Mouse (Mus musculus) thymus, postnatal 14 days (tissue): ENCODE data around the gene Jazf1.

Source experiments
- DNase-seq: peaks from one replicate; pipeline ENCODE4 v3.0.0; 2021

Jazf1 gene

DNA sequence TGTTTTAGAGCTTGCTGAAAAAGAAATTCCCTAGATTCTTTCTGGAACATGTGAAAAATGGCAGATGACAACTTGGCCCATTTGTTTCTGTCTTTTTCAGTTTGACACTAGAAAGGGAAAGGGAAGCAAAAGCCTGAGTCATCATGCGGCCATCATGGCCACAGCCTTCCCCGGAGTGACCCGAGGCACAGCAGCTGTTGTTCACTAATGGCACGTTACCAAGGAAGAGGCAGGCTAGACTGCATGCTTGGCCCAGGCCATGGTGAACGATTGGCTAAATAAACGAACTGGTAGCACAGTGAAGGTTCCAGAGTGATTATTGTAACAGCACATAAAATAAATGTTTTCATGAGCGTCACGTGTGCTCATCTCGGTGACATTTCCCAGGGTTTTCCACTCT, 114.0 kb downstream of the Jazf1 start:
- no peak for DNase-seq

DNA sequence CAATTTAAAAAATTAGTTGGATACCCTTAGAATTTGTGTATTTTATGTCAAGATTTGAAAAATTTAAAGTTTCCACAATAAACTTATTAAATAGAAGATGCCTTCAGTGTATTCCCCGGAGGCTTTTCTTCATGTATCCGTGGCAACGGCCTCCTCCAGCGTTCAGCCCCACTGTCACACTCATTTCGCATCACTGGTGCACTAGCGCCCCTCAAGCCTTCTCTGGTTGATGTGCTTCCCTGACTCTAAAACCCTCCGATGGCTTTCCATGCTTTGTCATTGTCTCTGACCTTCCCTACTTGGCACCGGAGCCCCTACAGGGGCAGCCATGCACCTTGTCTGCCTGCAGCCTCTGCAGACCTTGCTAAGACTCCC, 115.9 kb downstream of the Jazf1 start:
- no peak for DNase-seq

DNA sequence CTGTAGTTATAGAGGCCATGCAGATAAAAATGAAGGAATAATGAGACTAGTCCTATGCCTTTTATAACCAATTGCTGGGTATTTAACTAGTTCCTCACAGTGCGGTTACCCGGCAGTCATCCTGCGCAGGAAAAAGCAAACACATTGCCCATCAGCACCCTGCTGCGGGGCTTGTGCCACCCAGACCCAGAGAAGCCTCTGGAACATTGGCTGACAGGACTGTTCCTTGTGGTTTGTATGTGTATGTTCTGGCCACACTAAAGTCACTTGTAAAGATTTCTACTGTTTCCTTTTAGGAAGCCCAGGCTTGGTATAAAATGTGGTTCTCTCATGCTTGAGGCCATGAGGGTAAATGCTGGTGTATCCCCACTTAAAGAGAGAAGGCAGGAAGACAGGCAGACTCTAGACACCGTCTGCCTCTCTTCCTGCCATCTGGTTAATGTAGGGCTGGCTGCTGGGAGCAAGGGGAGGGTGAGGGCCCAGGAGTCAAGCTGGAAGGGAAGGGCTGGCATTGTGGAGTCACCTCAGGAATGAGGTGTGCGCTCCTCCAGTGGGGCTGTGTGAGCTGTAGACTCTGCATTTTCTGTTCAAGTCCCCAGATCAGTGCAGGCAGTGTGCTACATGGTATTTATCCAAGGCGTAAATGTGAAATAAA, 116.4 kb downstream of the Jazf1 start:
- no peak for DNase-seq

DNA sequence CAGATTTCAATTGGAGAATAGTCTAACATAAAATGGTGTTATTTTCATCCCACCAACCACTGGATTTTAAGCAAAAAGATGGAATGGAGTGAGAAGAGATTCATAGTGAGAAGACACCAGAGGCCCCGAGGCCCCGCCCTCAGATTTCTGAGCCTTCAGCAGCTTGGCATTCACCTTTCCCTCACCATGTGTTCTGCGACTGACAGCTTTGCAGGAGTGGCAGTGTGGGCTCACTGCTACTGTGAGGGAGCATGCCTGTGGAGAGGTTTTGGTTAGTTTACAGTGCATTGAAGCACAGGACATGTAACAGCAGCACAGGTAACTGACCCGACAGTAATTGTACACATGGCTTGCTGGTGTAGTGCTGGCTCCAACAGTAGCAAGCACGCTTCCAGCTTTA, 118.1 kb downstream of the Jazf1 start:
- DNase-seq = no peak

DNA sequence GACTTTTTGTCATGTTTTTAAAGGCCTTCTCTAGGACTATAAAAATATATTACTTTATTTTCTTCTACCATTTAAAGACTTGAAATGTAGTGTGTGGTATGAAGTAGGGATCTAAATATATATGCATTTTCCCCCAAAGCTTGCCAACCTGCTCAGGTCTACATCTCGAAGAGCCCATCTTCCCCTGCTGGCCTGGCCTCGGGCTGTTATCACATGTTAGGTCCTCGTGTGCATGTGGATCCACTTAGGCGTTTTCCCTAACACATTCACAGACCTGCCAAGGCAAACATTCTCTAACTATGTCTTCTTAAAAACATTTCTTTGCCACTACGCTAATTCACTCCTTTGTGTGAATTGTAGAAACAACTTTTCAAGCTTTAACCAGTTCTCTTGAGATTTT, 125.9 kb downstream of the Jazf1 start:
- no peak for DNase-seq

DNA sequence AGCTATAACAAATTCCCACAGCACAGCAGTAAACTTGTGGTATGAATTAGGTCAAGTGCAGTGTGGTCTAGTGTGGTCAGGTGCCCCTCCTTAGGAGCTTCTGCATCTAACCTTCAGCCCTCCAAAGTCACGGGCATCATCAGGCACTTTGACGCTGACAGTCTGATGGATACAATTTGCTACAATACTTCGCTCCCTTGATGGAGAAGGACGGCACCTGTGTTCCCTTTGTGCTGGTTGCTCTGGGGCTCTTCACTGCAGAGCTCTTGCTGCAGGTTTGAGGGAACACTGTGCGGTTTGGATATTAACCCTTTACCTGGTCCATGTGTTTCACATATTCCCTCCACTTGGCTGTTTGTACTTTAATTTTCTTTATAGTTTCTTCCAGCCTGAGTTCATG, 126.3 kb downstream of the Jazf1 start:
- DNase-seq = no peak

DNA sequence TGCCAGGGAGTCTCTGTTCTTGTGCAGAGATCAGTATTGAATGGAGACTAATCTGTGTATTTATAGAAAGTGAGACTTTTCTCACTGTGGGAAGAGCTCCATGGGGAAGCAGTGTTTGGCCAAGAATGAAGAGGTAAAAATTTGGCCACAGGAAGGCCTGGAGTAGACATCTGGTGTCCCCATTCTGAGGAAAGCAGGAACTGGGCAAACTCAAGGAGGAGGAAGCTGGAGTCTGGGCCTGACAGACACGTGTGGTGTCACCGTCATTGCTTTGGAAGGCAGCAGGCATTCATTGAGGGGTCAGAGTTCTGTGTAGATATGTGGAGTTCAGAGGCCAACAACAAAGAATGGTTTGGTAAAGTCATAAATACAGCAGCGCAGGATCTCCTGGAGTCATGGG, 130.5 kb downstream of the Jazf1 start:
- no peak for DNase-seq

DNA sequence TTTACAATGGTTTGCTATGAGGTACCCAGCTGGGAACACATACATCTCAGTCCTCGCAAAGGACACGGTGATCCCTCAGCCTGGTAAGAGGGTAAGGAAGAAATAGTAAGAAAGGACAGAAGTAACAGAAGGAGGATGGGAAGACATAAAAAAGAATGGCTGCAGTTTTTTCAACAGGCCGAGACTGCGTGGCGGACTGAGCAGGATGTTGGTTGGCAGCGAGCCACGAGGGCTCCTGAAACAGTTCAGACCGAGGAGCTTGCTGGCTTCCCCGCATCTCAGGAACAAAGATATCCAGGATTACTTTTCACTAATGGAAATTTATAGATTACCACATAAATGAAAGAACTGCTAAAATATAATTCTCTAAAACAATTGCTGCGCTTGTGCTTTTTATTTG, 131.4 kb downstream of the Jazf1 start:
- no peak for DNase-seq

DNA sequence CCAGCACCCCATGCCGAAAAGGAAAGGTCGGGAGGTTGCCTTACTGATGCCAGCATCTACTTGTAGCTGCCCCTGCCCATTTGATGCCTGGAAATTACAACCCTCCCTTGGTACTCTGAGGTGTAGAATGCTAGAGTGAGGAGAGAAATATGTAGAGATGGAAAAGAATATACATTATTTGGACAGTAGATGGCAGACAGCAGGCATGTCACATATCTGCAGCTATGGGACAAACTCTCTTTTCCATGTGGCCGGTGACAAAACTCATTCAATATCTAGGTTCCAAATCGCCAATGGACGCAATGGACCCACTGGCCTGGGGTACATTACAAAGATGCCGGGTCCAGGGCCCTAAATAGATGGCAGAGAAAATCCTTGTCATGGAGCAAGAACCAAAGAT, 134.4 kb downstream of the Jazf1 start:
- no peak for DNase-seq

DNA sequence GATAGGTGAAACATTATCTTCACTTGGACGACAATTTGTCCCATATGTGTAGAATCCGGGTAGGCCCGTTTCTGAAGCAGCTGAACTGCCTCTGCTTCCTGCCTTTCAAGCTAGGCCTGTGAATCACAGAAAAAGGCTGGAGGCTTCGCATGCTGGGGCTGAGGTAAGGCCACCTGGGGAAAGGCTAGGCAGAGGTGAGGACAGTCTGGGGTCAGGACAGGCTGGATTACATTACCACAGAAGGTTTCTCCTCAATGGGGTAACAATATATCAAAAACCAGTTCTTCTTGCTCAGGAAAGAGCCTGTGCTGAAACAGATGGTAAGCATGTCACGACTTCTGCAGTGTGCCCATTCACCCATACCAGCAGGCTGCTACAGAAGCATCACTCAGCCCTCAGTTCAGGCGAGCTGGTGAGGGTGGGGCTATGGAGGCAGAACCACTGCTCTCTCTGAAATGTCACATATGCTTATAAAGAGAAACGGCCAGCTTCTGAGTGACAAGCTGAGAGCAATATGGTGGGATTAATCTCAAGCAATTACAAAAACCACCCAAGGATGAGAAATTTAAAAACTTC, 135.7 kb downstream of the Jazf1 start:
- no peak for DNase-seq

DNA sequence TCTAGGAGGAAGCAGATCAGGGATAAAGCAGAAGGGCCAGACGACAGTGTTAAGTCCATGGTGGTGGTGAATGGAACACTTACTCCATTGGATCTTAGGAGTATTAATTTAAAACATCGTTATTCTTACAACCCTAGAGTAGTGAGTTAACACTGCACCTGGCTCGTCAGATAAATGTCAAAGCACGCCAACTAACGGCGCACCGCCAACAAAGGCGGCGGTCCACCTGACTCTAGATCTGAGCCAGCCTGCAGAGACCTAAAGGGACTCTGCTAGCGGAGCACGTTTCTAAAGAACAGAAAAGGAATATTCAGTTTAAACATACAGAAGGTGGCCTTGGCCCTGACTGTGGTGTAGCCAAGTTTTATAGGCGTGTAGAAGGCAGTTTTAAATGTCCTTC, 139.1 kb downstream of the Jazf1 start:
- DNase-seq = no peak

DNA sequence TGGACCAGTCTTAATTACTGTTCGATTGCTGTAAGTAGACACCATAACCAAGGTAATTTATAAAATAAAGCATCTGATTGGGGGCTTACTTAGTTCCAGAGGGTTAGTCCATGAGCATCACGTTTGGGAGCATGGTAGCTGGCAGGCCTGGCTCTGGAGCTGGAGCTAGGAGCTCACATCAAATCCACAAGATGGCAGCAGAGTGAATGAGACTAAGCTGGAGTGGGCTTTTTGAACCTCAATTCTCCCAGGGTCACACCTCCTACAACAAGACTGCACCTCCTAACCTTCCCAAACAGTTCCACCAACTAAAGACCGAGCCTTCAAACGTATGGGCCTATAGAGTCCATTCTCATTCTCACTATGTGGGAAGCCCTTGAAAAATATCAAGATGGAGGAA, 141.5 kb downstream of the Jazf1 start:
- no peak for DNase-seq

DNA sequence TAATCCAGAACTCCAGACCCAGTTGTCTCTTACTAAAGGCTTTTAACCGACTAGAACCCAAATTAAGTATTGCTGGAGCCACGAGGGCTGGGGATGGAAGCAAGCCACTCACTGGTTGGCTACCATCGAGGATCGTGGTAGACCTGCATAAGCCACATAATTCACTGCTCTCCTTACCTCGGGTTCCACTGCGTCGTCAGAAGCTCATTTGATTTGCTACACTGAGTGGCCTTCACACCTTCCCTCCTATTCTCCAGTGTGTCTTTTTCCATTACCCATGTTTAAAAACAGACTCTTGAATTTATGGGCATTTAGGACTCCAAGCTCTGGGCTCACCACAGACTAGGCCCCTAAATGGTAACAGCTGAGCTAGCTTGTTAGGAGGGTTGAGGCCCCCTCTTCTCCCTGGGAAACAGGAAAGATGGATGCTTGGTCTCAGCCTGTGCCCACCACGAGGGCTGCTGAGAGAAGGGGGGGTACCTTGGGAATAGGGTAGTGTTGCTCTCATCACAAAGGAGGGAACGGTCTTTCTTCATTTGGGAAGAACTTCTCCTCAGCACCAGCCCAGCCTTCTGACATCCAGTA, 142.9 kb downstream of the Jazf1 start:
- no peak for DNase-seq

DNA sequence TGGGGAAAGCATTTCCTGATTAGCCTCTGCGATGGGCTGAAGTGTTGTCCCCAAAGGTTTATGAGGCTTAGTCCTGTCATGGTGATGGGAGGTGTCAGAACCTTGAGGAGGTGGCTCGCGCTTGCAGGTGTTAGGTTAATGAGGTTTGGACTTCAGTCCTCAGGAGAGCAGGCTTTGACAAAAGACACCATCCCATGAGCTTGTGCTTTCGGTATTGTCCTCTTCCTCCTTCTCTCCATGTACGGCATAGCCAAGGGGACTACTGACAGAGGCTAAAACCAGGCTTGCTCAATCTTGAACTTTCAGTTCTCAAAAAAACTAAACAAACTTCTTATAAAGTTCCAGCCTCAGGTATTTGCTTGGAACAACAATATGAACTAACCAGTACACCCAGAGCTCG, 147.2 kb downstream of the Jazf1 start:
- no peak for DNase-seq

DNA sequence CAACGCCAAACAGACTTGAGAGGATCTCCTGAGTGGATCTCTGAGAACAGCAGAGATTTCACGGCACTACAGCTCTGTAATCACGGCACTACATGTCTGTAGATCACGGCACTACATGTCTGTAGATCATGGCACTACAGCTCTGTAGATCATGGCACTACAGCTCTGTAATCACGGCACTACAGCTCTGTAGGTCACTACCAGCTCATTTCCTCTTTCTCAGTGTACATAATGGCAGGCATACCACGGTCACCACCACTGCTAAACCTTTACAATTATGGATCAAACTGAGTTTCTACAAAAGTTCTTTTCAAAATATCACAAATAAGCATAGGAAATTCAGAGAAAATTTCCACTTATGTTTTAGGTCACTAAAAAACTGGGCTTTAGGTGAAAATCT, 147.7 kb downstream of the Jazf1 start:
- no peak for DNase-seq

DNA sequence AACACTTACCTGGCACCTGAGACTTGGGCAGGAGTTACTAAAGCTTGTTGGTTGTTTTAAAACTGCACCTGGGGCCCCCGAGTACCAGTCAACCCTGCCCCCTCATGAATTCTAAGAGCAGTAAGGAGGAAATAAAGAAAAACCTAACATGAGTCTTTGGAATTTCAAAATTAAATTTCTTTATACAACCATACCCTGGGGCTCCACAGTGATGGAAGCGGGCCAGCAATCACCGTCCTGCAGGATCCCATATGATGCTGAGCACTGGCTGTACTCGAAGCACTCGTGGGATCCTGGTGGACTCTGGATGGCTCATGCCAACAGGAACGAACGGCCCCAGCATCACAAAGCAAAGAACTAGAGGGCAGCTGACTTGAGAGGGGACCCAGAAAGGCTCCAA, 149.0 kb downstream of the Jazf1 start:
- no peak for DNase-seq

DNA sequence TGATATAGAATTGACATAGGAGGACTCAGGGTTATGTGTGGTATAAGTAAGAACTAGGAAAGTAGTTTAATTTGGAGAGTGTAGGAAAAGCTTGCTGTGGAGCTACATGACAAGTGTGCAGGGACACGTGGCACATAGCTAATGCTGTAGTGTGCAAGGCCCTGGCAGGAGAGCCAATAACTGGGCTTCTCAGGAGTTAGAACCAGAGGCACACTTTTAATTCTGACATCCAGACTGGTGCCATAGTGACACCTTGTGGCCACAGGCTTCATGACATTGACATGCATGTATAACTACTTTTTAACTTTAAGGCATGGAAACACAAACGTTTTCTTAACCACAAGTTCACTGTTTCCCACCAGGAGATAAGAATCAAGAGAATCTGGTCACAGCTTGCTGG, 149.5 kb downstream of the Jazf1 start:
- DNase-seq = peak; percentile 93

DNA sequence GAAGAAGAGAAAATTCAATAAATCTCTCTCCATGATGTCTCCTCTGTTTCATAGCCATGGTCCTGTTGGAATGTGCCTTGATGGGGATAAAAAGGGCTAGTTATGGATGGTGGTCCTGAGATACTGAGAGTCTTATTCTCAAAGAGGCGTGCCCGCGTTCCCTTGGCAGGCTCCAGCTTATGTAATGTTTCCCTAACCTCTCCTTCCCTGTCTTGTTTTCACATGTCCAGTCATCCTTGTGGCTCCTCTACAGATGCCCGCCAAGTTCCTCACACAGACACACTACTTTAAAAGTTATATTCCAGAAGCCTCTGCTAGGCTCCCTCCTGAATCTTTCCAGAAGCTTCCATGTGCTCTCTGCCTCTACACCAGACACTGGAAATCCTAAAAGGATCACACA, 151.0 kb downstream of the Jazf1 start:
- DNase-seq = no peak

DNA sequence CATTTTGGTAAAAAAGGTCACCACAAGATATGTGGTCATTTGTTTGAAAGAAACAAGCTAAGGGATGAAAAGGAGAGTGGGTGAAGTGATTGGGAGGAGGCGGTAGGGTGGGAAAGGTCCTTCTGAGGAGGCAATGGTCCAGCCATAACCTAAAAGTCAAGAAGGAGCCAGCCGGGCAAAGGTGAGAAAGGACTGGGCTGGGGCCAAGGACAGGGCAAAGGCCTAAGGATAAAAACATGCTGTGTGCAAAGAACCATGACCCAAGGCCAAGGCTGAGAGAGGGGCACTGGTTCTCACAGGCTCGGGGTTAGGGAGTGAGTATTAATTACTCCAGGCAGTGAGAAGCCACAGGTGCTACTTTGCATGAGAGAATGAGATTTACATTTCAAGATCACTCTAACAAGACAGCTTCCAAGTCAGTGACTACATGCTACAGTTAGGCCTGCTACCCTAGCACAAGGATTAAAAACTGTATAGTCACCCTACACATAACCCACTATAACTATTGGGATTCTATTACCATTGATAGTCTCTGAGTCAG, 151.5 kb downstream of the Jazf1 start:
- DNase-seq = no peak

DNA sequence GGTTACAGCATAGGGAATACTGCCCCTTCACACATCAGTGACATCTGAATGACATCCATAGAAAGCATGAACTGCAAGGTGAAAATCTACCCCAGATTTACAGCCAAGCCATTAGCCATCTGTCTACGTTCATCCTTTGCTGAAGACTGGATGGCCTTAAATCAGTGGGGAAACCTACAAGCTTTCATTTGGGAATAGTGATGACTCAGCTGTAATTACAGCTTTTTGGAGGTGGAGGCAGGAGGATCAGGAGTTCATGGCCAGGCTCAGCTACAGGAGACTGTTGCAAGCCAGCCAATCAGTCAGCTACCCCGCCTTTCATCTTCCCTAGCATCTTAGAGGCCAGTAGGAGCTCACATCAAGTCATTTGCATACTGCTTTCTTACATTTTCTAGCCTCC, 153.5 kb downstream of the Jazf1 start:
- DNase-seq = no peak

DNA sequence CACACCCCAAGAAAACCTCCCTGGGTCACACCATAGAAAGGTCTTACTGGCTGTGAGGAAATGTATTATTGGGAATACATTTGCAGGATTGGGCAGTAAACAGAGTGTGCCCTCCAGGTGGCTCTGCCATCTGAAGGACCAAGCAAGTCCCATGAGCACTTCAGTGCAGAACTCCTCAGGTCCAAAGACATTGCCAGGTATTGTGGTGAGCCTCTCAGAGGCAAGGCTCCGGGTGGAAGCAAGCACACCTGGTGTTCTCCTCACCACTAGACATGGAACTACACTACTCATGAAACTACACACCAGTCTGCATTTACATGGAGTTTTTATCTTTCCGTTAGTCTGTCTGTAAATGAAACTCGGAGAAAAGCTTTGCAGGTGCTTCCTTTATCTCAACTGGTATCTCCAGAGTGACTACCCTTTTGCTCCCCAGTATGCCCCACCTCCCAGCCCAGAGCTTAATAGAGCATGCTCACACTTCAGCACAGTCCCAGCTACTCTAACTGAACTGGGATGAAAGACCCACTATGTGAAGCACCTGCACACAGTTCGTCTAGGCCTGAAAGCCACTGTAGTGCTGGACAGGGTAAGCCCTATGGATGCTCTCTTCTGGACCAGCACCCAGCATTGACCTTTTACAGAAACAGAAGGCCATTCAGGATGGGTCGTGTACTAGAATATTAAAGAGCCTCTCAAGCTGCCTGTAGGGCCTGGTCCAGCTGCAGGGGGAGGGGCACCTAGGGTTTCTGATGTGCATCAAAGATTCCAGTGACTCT, 156.1 kb downstream of the Jazf1 start:
- DNase-seq = peak; percentile 81

DNA sequence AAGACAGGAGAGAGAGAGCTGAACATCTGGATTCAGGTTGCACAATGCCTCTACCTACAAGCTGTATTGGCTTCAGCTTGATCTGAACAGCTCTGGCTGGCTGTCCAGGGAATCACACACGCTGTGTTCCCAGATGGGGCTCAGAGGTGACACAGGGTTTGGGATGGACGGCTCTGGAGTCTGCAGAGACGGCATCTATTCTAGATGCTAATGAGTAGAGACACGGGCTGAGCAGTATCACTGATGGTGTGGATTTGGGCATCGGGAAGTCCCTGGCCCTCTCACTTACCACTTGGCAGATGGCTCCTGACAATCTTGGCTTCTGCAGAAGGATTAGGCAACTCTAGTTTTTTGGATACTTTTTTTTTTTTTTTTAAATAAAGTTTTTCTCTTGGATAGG, 161.6 kb downstream of the Jazf1 start:
- DNase-seq = no peak

DNA sequence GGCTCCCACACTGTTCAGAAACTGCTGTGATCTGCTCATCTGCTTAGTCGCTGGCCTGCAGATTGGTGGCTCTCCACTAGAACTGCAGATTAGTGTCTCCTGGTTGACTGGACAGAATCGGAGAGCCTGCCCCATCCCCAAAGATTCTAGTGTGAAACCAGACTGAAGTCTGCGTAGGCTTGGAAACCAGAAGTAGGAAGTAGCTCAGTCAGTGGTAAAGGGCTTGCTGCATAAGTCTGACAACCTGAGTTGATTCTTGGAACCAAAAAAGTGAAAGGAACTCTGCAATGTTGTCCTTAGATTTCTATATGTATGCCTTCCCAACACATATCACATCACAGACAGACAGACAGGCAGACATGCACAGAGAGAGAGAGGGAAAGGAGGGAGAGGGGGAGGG, 163.3 kb downstream of the Jazf1 start:
- no peak for DNase-seq
